Mouse (Mus musculus) hindbrain, embryonic 15.5 days (tissue): Measurements from ENCODE around the gene Fchsd2. TPM values are rescaled to one million over a fixed set of nuclear protein-coding genes. Genes with fewer than 3 reads are reported as not detected.

Experiments
- ATAC-seq: fragments of 200-750 bp; cut with Nextera tagmentation; 2 replicates; pipeline ENCODE4 v1.8.0; 2017; ENCODE audit warnings: low read depth, moderate number of reproducible peaks, moderate TSS enrichment; ENCODE audit not compliant: low FRiP score
- H3K27ac ChIP-seq: fragments of 300-500 bp; sonication (generic); replicated peaks from 2 replicates; pipeline ENCODE4 v1.5.1; 2015; ENCODE audit warnings: mild to moderate bottlenecking, inconsistent platforms
- H3K27me3 ChIP-seq: fragments of 300-500 bp; sonication (generic); 2 replicates; pipeline ENCODE4 v1.6.1; 2015; ENCODE audit warnings: control low read depth, inconsistent platforms
- H3K36me3 ChIP-seq: fragments of 300-500 bp; sonication (generic); 2 replicates; pipeline ENCODE4 v1.6.1; 2015; ENCODE audit warnings: control low read depth, inconsistent platforms
- H3K4me1 ChIP-seq: fragments of 300-500 bp; sonication (generic); replicated peaks from 2 replicates; pipeline ENCODE4 v1.6.1; 2015; ENCODE audit warnings: control low read depth, inconsistent platforms
- H3K4me2 ChIP-seq: fragments of 300-500 bp; sonication (generic); 2 replicates; pipeline ENCODE4 v1.6.1; 2015; ENCODE audit warnings: moderate library complexity, mild to moderate bottlenecking, inconsistent platforms
- H3K4me3 ChIP-seq: fragments of 300-500 bp; sonication (generic); 2 replicates; pipeline ENCODE4 v1.5.1; 2015; ENCODE audit warnings: mild to moderate bottlenecking, inconsistent platforms
- H3K9ac ChIP-seq: fragments of 300-500 bp; sonication (generic); 2 replicates; pipeline ENCODE4 v1.6.1; 2015; ENCODE audit warnings: inconsistent platforms
- H3K9me3 ChIP-seq: fragments of 300-500 bp; sonication (generic); 2 replicates; pipeline ENCODE4 v1.6.1; 2016; ENCODE audit warnings: control low read depth, inconsistent platforms
- WGBS: fragments of 180-500 bp; shearing (Covaris S2); methylation state at CpG from one replicate; pipeline ENCODE4 v1.1.7; 2015; 5-methylcytosine and 5-hydroxymethylcytosine counted together
- polyA plus RNA-seq: library from polyadenylated mRNA; unstranded; fragments of >200 nt; fragmentation: Nextera tagmentation; extraction: Ambion mirVana; gene quantifications from 2 replicates; pipeline ENCODE4 v1.2.1, GENCODE M21; 2015

Gene Fchsd2
- polyA plus RNA-seq, 1 experiment from 2014 or later, result 40.5 TPM

DNA sequence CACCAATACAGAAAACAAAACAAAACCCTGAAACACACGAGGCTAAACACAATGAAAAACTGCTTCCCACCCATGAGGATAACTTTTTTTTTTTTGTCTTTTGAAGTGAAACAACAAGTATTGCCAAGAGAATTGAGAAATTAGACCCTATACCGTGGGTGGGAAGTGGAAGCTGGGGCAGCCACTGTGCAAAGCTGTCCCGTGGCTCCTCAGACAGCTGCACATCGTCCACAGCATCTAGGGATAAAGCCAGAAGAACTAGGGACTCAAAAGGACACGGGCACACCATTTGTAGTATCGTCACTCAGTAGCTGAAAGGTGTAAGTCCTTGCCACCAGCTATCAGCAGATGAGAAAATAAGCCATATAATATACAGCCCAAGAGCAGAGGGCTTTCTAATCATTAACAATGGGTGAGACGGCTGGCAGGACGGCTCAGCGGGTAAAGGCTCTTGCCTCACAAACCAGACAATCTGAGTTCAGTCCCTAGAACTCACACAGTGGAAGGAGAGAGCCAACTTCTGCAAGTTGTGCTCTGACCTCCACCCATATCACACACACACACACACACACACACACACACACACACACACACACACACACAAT lies 9.0 kb upstream of the Fchsd2 start:
- Histone ChIP-seq H3K27ac (no peak overlapping the region), H3K9me3 (no peaks in the 10 kb centered on the region), H3K9ac (no peak overlapping the region), H3K4me3 (no peak overlapping the region), H3K27me3 (no peaks in the 10 kb centered on the region), H3K4me1 (no peaks in the 10 kb centered on the region), H3K4me2 (no peak overlapping the region), H3K36me3 (no peaks in the 10 kb centered on the region)
- 73% methylated on average over 9 of the region's 9 CpGs for WGBS
- no peak for ATAC-seq

DNA sequence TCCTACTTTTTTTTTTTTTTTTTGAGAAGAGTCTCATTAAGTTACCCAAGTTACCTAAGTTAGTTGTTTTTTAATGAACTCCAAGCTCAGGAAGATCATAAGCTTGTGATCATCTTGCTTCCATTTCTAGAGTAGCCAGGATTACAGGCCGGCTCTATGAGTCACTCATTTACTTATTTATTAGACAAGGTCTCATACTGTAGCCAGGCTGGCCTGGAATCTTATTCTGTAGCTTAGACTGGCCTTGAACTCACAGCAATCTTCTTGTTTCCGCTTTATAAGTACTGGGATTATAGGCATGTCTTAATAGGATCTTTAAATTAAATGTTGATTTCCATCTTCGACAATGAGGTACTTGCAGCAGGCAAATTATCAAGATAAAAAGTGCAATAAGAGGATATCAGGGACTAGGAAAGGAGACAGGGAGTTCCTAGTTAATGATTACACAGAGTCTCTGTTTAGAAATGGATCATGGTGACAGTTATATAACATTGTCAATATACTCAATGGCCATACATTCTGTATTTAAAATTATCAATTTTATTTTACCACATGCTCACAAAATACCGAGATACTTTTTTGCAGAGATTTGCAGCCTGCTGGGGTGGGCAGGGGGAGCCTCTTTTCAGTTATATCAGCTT lies 7.7 kb upstream of the Fchsd2 start:
- H3K27me3 ChIP-seq, result no peaks in the 10 kb centered on the region
- WGBS, result 87% methylated on average over 4 of the region's 4 CpGs
- H3K27ac ChIP-seq, result no peak overlapping the region
- no peaks in the 10 kb centered on the region for H3K36me3 ChIP-seq
- no peak overlapping the region for H3K9ac ChIP-seq
- H3K4me2 ChIP-seq, result no peak overlapping the region
- H3K4me1 ChIP-seq, result no peaks in the 10 kb centered on the region
- no peak overlapping the region for H3K4me3 ChIP-seq
- H3K9me3 ChIP-seq, result no peaks in the 10 kb centered on the region
- no peak for ATAC-seq

DNA sequence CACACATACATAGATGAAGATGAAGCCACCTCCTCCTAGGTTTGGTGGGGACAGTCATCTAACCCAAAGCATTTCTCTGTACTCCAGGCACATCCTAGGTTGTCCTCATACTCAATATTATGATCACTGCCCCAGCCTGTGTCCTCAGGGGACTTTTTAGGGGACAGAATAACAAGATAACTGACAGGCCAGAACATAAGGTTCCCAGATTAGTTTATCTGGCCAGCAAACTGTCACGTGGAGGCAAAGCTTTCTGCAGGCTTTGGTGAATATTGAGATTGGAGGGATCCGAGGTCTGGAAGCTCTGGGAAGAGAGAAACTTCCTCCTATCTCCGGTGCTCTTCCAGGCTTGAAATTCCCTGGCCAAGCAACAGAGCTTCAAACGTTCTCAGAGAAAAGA lies 6.9 kb upstream of the Fchsd2 start:
- 78% methylated on average over 4 of the region's 4 CpGs for WGBS
- no peak overlapping the region for H3K9ac ChIP-seq
- H3K4me3 ChIP-seq, result no peak overlapping the region
- no peak overlapping the region for H3K4me2 ChIP-seq
- no peaks in the 10 kb centered on the region for H3K9me3 ChIP-seq
- H3K36me3 ChIP-seq, result no peaks in the 10 kb centered on the region
- H3K27ac ChIP-seq, result no peak overlapping the region
- ATAC-seq, result no peak
- H3K27me3 ChIP-seq, result no peaks in the 10 kb centered on the region
- no peaks in the 10 kb centered on the region for H3K4me1 ChIP-seq

DNA sequence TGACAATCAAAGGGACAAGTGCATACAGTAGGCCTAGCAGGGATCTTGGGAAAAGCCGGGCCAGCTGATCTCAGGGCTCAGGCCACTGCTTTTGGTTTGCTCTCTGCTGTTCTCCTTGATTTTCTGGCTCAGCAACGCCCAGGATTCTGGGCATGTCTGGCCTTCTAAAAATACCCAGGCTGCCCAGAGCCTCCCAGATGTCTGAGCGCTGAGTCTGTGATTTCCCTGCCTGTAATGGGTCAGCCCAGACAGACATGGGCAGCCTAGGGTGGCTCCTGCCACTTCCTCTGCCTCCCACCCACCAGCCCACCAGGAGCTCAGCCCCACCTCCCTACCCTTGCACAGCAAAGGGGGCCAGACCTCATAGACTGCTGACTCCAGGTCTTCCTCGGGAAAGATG lies 4.0 kb upstream of the Fchsd2 start:
- no peaks in the 10 kb centered on the region for H3K36me3 ChIP-seq
- no peak overlapping the region for H3K4me2 ChIP-seq
- no peak overlapping the region for H3K9ac ChIP-seq
- no peaks in the 10 kb centered on the region for H3K9me3 ChIP-seq
- ATAC-seq, result no peak
- no peak overlapping the region for H3K27ac ChIP-seq
- no peaks in the 10 kb centered on the region for H3K4me1 ChIP-seq
- H3K27me3 ChIP-seq, result no peaks in the 10 kb centered on the region
- no peak overlapping the region for H3K4me3 ChIP-seq
- 73% methylated on average over 4 of the region's 4 CpGs for WGBS

DNA sequence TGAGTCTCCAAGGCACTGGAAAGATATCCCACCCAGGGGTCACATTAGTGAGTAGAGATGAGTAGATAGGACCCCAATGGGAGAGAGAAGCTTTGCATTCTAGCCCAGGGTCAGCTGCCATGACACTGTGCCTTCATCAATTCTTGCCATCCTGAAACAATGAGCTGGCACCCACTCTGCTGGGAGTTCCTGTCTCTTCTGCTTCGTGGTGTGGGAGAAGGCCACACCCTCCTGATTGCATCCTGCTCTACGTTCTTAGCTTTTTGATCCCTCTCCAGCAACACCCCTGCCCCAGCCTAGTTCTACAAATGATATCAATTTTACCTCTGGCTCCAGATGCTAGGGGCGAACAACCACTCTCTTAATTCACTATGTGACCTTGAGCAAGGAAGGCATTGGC lies 3.4 kb upstream of the Fchsd2 start:
- Histone ChIP-seq H3K4me3 (no peak overlapping the region), H3K4me2 (no peak overlapping the region), H3K9me3 (no peaks in the 10 kb centered on the region), H3K27ac (no peak overlapping the region), H3K36me3 (no peaks in the 10 kb centered on the region), H3K4me1 (no peaks in the 10 kb centered on the region), H3K9ac (no peak overlapping the region), H3K27me3 (no peaks in the 10 kb centered on the region)
- 76% methylated on average over 3 of the region's 3 CpGs for WGBS
- ATAC-seq, result no peak

DNA sequence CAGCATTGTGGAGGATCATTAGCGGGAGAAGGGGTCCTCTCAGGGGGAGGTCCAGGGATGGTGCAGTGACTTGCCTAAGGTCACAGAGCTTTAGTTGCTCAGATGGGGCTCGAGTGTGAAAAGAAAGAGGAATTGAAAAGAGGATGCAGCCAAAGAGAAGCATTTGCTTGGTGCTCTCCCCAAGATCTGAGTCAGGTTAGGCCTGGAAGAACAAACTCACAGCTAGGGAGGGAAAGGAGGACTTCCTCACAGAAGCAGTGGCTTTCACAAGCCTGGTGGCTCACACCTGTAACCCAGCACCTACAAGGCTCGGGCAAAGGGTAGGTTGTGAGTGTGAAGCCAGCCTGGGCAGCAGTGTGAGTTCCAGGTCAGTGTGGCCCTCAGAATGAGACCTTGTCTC lies 568 bp downstream of the Fchsd2 start:
- H3K27me3 ChIP-seq, result no peaks in the 10 kb centered on the region
- no peak overlapping the region for H3K27ac ChIP-seq
- 76% methylated on average over 3 of the region's 3 CpGs for WGBS
- ATAC-seq, result no peak
- H3K4me1 ChIP-seq, result 0 out of 2 replicates have a peak, but pooled peaks cover 5% of the 10 kb centered on the region
- no peak overlapping the region for H3K4me3 ChIP-seq
- no peak overlapping the region for H3K4me2 ChIP-seq
- H3K9me3 ChIP-seq, result no peaks in the 10 kb centered on the region
- H3K9ac ChIP-seq, result no peak overlapping the region
- H3K36me3 ChIP-seq, result no peaks in the 10 kb centered on the region

DNA sequence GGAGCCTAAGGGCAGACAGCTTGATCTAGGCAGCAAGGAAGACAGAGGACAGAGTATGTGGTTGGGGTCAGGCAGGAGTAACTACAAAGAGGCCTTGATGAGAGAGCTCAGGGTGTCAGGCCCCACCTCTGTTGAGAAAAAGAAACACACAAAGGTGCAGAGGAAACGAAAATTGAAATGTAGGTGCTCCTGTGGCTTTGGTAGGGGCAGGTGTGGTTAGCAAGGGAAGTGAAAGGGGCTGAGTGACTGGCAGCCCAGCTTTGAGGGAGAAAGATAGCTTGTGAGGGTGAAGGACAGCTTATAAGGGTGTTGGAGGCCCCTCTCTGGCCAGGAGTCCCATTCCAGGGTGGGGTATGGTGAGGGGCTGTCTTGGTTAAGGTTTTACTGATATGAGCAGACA lies 2.1 kb downstream of the Fchsd2 start:
- H3K36me3 ChIP-seq, result no peaks in the 10 kb centered on the region
- 64% methylated on average over 1 of the region's 1 CpGs for WGBS

DNA sequence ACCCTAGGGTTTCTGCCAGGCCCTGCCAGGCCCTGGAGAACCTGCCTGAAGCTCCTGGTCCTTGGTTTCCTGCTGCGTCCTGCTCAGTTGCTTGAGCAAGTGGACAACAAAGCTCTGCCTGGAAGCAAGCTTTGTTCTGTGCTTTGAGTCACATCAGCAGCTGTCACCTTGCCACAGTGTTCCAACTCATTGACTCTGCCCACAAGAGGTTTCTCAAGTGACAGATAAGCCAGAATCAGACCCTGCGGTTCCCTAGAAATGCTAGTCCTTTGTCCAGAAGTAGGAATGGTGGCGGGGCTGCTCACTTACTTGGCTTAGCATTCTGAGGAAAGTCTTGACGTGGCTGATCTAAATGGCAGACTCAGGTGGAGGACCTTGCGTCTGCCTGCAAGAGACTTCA lies 2.9 kb downstream of the Fchsd2 start:
- H3K4me2 ChIP-seq, result no peak overlapping the region
- H3K4me1 ChIP-seq, result 0 out of 2 replicates have a peak, but pooled peaks cover 5% of the 10 kb centered on the region
- no peaks in the 10 kb centered on the region for H3K27me3 ChIP-seq
- no peak overlapping the region for H3K27ac ChIP-seq
- WGBS, result 70% methylated on average over 5 of the region's 5 CpGs
- no peak for ATAC-seq
- no peaks in the 10 kb centered on the region for H3K9me3 ChIP-seq
- H3K9ac ChIP-seq, result no peak overlapping the region
- no peaks in the 10 kb centered on the region for H3K36me3 ChIP-seq
- H3K4me3 ChIP-seq, result no peak overlapping the region

More for the DNA sequence above, 2.1 kb downstream of the Fchsd2 start:
- H3K9me3 ChIP-seq, result no peaks in the 10 kb centered on the region
- H3K27me3 ChIP-seq, result no peaks in the 10 kb centered on the region
- no peak overlapping the region for H3K27ac ChIP-seq
- no peak overlapping the region for H3K4me3 ChIP-seq
- ATAC-seq, result no peak
- H3K9ac ChIP-seq, result no peak overlapping the region
- H3K4me2 ChIP-seq, result no peak overlapping the region
- 0 out of 2 replicates have a peak, but pooled peaks cover 5% of the 10 kb centered on the region for H3K4me1 ChIP-seq

DNA sequence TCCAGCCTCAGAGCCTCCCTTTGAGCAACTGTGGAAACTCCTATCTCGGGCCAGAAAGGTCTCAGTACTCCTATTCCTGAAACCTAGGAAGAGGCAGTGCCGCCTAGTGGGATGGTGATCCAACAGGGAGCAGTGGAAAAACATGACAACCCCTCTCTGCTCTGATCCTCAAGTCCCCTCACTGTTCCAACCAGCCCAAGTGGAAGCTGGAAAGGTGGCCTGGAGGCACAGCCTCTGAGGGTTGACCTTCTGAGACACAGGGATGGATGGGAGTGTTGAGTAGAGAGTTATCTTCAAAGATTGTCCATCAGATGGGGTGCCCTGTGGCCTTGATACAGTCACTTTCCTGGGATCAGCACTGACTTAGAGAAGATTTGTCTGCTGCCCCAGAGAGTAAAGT lies 3.9 kb downstream of the Fchsd2 start:
- H3K9ac ChIP-seq, result no peak overlapping the region
- H3K36me3 ChIP-seq, result no peaks in the 10 kb centered on the region
- ATAC-seq, result no peak
- no peaks in the 10 kb centered on the region for H3K9me3 ChIP-seq
- H3K27me3 ChIP-seq, result no peaks in the 10 kb centered on the region
- WGBS, result 94% methylated on average over 2 of the region's 2 CpGs
- no peak overlapping the region for H3K4me2 ChIP-seq
- no peak overlapping the region for H3K4me3 ChIP-seq
- no peak overlapping the region for H3K27ac ChIP-seq
- peaks cover 13% of the 10 kb centered on the region for H3K4me1 ChIP-seq

DNA sequence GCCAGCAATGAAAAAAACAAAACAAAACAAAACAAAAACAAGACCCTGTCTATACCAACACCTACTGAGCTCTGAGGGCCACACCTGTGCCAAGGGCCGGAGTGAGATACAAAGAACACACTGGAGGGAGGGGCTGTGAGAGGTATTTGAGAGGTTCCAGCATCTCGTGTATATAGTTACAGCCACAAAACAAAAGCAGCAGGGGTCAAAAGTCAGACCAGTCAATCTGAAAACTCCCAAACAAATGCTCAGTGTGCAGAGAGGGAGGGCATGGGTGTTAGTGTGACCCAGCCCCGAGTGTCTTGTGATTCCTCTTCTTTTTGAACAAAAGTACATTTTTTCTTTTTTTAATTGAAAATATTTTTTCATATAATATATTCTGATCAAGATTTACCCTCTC lies 4.4 kb downstream of the Fchsd2 start:
- Histone ChIP-seq H3K4me1 (peaks cover 15% of the 10 kb centered on the region), H3K4me2 (no peak overlapping the region)

DNA sequence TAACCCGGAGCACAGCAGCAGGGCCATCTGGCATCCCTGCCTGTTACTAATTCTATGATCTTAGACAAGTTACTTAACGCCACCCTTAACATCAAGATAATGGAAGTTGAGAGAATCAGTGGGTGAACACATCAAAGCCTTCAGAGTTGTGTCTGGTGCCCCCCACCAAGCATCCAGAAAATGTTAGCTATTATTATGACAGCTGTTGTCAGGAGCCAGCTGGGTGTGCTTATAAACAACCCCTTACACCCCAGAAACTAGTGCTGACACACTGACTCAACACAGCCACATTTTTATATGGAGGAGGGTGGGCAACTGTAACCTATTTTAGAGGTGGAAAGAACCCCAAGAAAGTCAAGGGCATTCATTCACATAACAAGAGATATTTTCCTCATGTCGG lies 7.3 kb downstream of the Fchsd2 start:
- 63% methylated on average over 3 of the region's 3 CpGs for WGBS
- Histone ChIP-seq H3K27me3 (no peaks in the 10 kb centered on the region), H3K4me3 (no peak overlapping the region), H3K9ac (no peak overlapping the region), H3K4me1 (peaks cover 15% of the 10 kb centered on the region), H3K4me2 (no peak overlapping the region), H3K36me3 (no peaks in the 10 kb centered on the region), H3K27ac (no peak overlapping the region), H3K9me3 (no peaks in the 10 kb centered on the region)
- ATAC-seq, result no peak

More for the DNA sequence above, 4.4 kb downstream of the Fchsd2 start:
- H3K9ac ChIP-seq, result no peak overlapping the region
- 42% methylated on average over 3 of the region's 3 CpGs for WGBS
- H3K27ac ChIP-seq, result no peak overlapping the region
- H3K27me3 ChIP-seq, result no peaks in the 10 kb centered on the region
- no peak overlapping the region for H3K4me3 ChIP-seq
- no peaks in the 10 kb centered on the region for H3K9me3 ChIP-seq
- ATAC-seq, result no peak
- H3K36me3 ChIP-seq, result no peaks in the 10 kb centered on the region

DNA sequence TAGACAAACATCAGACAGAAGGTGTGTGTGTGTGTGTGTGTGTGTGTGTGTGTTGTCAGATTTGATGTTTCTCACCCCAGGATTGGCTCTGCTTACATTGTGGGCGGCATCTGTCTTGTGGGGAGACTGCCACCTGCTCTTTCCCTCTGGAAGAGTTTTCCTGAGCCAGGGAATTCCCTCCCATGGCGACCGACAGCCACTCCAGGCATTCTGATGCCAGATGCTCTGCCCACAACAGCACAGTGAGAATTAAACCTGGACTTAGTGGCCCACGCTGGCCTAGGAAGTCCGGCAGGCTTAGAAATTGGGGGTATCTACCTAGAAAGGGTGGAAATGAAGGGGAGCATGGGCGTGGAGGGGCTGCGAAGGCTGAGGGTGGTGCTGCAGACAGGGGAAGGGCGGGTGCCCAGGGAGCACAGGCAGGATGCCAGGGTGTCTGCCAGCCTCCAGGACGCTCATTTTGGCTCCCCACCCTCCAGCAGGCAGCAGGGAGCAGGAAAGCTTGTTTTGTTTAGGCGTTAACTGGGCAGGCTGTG lies 8.6 kb downstream of the Fchsd2 start:
- peak overlapping the region; percentile 8; the same call in 1 of the 2 replicates for H3K4me2 ChIP-seq
- H3K9ac ChIP-seq, result no peak overlapping the region
- WGBS, result 38% methylated on average over 10 of the region's 10 CpGs
- peak overlapping the region; percentile 64 for H3K27ac ChIP-seq
- no peaks in the 10 kb centered on the region for H3K9me3 ChIP-seq
- no peaks in the 10 kb centered on the region for H3K27me3 ChIP-seq
- no peak overlapping the region for H3K4me3 ChIP-seq
- peak; percentile 80 for ATAC-seq
- peaks cover 10% of the 10 kb centered on the region for H3K4me1 ChIP-seq
- H3K36me3 ChIP-seq, result no peaks in the 10 kb centered on the region
